Mouse (Mus musculus) heart, postnatal 0 days (tissue): ENCODE measurements around the gene Gjc2. TPM values are rescaled to one million over a fixed set of nuclear protein-coding genes. Genes with fewer than 3 reads are reported as not detected.
A peak's percentile ranks its signal among the peaks of the same experiment; 100 is the strongest.

Experiments
- ATAC-seq: fragments of 200-750 bp; cut with Nextera tagmentation; 2 replicates; pipeline ENCODE4 v1.8.0; 2017; ENCODE audit warnings: low read depth, moderate number of reproducible peaks, moderate library complexity; ENCODE audit not compliant: insufficient read depth
- DNase-seq: peaks from one replicate; pipeline ENCODE4 v3.0.0-alpha.2; 2016; ENCODE audit warnings: low spot score
- H3K27ac ChIP-seq: fragments of 300-500 bp; sonication (generic); 2 replicates; pipeline ENCODE4 v1.5.1; 2014; ENCODE audit warnings: low read depth, mild to moderate bottlenecking
- H3K27me3 ChIP-seq: fragments of 300-500 bp; sonication (generic); 2 replicates; pipeline ENCODE4 v1.6.1; 2014; ENCODE audit warnings: low read length, mixed read lengths; ENCODE audit not compliant: control insufficient read depth, insufficient read depth
- H3K36me3 ChIP-seq: fragments of 300-500 bp; sonication (generic); replicated peaks from 2 replicates; pipeline ENCODE4 v1.6.1; 2014; ENCODE audit warnings: low read length, mixed read lengths; ENCODE audit not compliant: control insufficient read depth, insufficient read depth
- H3K4me1 ChIP-seq: fragments of 300-500 bp; sonication (generic); 2 replicates; pipeline ENCODE4 v1.6.1; 2014; ENCODE audit warnings: antibody characterized with exemption; ENCODE audit not compliant: control insufficient read depth, insufficient read depth
- H3K4me2 ChIP-seq: fragments of 300-500 bp; sonication (generic); 2 replicates; pipeline ENCODE4 v1.6.1; 2014; ENCODE audit warnings: low read depth, mild to moderate bottlenecking, low read length, moderate library complexity
- H3K4me3 ChIP-seq: fragments of 300-500 bp; sonication (generic); 2 replicates; pipeline ENCODE4 v1.5.1; 2014; ENCODE audit warnings: low read depth, low read length
- H3K9ac ChIP-seq: fragments of 300-500 bp; sonication (generic); replicated peaks from 2 replicates; pipeline ENCODE4 v1.6.1; 2014; ENCODE audit warnings: low read depth, low read length, mixed read lengths
- H3K9me3 ChIP-seq: fragments of 300-500 bp; sonication (generic); replicated peaks from 2 replicates; pipeline ENCODE4 v1.6.1; 2016; ENCODE audit warnings: low read length; ENCODE audit not compliant: control insufficient read depth
- CTCF ChIP-seq: IDR thresholded peaks from 2 replicates; pipeline ENCODE4 v1.5.1; 2016; ENCODE audit warnings: antibody characterized with exemption, control low read depth, low read depth
- EP300 ChIP-seq: IDR thresholded peaks from 2 replicates; pipeline ENCODE4 v1.6.1; 2016; ENCODE audit warnings: antibody characterized with exemption, low read depth
- WGBS: fragments of 180-500 bp; shearing (Covaris S2); extraction: QIAGEN DNeasy Blood & Tissue Kit; methylation state at CpG from one replicate; pipeline ENCODE4 v1.1.7; 2014; 5-methylcytosine and 5-hydroxymethylcytosine counted together
- polyA plus RNA-seq: library from polyadenylated mRNA; unstranded; fragments of >200 nt; fragmentation: Nextera tagmentation; extraction: Ambion mirVana; gene quantifications from 2 replicates; pipeline ENCODE4 v1.2.1, GENCODE M21; 2015
- total RNA-seq: library from RNA; depleted of rRNA; stranded (reverse); fragments of >200 nt; gene quantifications from 2 replicates; pipeline ENCODE4 v1.2.3, GENCODE M21; 2014; ENCODE audit warnings: low replicate concordance

Gene Gjc2
- total and polyA plus RNA-seq, 2 experiments from 2014 or later: 0.08 to 0.63 TPM

DNA sequence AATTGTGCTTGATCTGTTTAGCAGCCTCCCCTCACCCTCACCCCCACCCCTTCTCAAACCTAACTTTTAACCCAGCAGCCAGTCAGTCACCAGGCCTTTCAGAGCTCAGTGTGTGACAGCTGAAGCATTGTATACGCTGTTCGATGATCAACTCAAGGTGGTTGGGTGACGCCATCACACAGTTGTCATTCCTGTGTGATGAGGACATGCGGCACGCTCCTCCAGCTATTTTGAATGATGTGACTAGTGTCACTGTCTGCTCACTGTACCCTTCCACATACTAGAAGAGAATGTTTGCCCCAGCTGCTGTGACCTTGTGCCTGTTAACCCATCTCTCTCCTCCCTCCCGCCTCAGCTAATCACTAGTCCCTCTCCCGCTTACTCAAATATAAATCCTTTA lies 28.8 kb downstream of the Gjc2 start:
- TF ChIP-seq EP300 (no peak), CTCF (no peak)
- Histone ChIP-seq H3K4me2 (no peak overlapping the region), H3K9ac (no peak overlapping the region; the same call in 1 of the 2 replicates), H3K36me3 (peaks cover 20% of the 10 kb centered on the region), H3K27me3 (no peaks in the 10 kb centered on the region), H3K27ac (peak overlapping the region; percentile 71), H3K4me3 (no peak overlapping the region), H3K4me1 (no peaks in the 10 kb centered on the region), H3K9me3 (no peaks in the 10 kb centered on the region)
- DNase-seq (peak; percentile 67), ATAC-seq (peak; percentile 72)
- WGBS: 43% methylated on average over 7 of the region's 7 CpGs

GRCm38 (mm10) chr11:59151729-59152128 lies 31.3 kb downstream of the Gjc2 start:
- DNase-seq (no peak), ATAC-seq (no peak)
- no peak overlapping the region for H3K4me3 ChIP-seq
- 41% methylated on average over 3 of the region's 3 CpGs for WGBS
- H3K9me3 ChIP-seq: no peaks in the 10 kb centered on the region
- no peak overlapping the region for H3K4me2 ChIP-seq
- H3K36me3 ChIP-seq: 0 out of 2 replicates have a peak, but pooled peaks cover 8% of the 10 kb centered on the region
- no peak overlapping the region for H3K27ac ChIP-seq
- no peak overlapping the region for H3K9ac ChIP-seq
- TF ChIP-seq EP300 (no peak), CTCF (peak; percentile 35)
- no peaks in the 10 kb centered on the region for H3K4me1 ChIP-seq
- H3K27me3 ChIP-seq: no peaks in the 10 kb centered on the region

DNA sequence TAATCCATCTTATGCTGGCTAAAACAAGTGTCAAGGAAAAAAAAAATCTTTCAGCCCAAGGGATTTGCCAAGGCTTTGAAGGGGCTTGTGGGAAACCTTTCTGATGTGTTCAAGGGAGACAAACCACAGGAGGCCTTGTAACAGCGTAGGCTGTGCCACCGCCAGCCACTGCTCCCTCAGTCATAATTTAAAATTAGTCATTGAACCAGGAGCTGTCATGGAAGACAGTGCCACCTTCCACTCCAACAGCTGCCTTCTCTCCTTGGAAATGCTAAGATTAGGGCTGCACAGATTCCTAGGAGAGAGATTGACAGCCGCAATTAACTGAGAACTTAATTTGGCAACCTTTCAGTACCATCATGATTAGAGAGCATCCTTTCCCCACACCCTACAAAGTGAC lies 33.7 kb downstream of the Gjc2 start:
- no peaks in the 10 kb centered on the region for H3K4me1 ChIP-seq
- no peaks in the 10 kb centered on the region for H3K9me3 ChIP-seq
- no peak overlapping the region for H3K9ac ChIP-seq
- no peak overlapping the region for H3K4me3 ChIP-seq
- H3K36me3 ChIP-seq: no peaks in the 10 kb centered on the region
- TF ChIP-seq EP300: no peak
- no peak for TF ChIP-seq CTCF
- no peak for DNase-seq
- no peak overlapping the region for H3K4me2 ChIP-seq
- WGBS: 64% methylated on average over 3 of the region's 3 CpGs
- no peak overlapping the region for H3K27ac ChIP-seq
- H3K27me3 ChIP-seq: no peaks in the 10 kb centered on the region
- ATAC-seq: no peak

- H3K4me3 ChIP-seq: no peak overlapping the region
- ATAC-seq (no peak), DNase-seq (no peak)
- H3K27ac ChIP-seq: no peak overlapping the region
- H3K36me3 ChIP-seq: no peaks in the 10 kb centered on the region
- peaks cover 11% of the 10 kb centered on the region; the same call in 1 of the 2 replicates for H3K4me1 ChIP-seq
- TF ChIP-seq EP300 (no peak), CTCF (no peak)
- no peak overlapping the region for H3K4me2 ChIP-seq
- no peaks in the 10 kb centered on the region for H3K9me3 ChIP-seq
- WGBS: 84% methylated on average over 5 of the region's 5 CpGs
- no peak overlapping the region for H3K9ac ChIP-seq
- no peaks in the 10 kb centered on the region for H3K27me3 ChIP-seq
These were observed 40.1 kb downstream of the Gjc2 start for GRCm38 (mm10) chr11:59142962-59143361.

DNA sequence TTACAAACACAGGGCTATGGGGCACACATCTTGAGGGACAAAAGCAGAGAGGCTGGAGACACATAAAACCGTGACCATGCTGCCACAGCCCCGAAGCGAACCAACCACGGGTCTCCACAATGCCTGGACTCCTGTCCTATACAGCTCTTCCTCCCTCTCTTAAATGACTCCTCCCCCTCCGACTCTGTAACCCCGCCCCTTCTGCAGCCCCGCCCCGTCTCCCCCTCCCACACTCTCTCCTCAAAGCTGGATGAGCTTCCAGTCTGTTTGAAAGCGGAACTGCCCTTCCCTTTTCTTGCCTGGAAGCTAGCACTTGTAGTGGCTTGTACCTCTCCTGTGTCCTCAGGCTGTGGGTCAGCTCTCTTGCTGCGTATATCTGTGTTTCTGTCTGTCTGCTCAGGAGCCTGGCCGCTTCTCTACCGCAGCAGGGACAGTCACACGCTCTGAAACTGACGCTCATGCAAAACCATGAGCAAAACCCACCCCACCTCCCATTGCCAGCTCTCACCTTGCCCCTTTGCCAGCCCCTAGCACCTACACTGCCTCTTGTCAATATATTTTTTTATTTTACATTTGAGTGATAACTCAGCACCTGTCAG lies 41.1 kb downstream of the Gjc2 start:
- Histone ChIP-seq H3K4me1 (peaks cover 21% of the 10 kb centered on the region), H3K9me3 (no peaks in the 10 kb centered on the region), H3K27me3 (no peaks in the 10 kb centered on the region), H3K4me3 (no peak overlapping the region), H3K36me3 (no peaks in the 10 kb centered on the region), H3K9ac (no peak overlapping the region), H3K27ac (peak overlapping the region; percentile 22; the same call in 1 of the 2 replicates), H3K4me2 (peak overlapping the region; percentile 35)
- ATAC-seq (no peak), DNase-seq (peak; percentile 43)
- no peak for TF ChIP-seq EP300
- no peak for TF ChIP-seq CTCF
- 10% methylated on average over 14 of the region's 14 CpGs for WGBS
